Mouse (Mus musculus): ENCODE measurements around the gene Man1c1. TPM values are rescaled to one million over a fixed set of nuclear protein-coding genes. Genes with fewer than 3 reads are reported as not detected.

Man1c1 gene
- polyA plus RNA-seq, 1 experiment from 2014 or later, result 1.5 TPM

DNA sequence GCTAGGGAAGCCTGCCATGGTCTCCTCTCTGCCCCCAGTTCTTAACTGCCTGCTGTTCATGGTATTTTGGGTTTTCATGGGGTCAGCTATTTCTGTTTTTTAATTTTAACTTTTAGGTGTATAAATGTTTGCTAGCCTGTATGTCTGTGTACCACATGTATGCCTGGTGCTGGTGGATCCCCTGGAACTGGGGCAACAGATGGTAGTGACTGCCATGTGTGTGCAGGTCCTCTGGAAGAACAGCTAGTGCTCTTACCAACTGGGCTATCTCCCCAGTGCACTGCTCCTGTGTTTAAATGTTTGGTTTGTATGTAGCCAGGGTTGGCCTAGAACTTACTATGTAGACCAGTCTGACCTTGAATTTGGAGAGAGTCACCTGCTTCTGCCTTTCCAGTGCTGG lies 184.8 kb downstream of the Man1c1 start:
- DNase-seq (ENCODE audit: low spot score), result no peak
- H3K27me3 ChIP-seq (ENCODE audit: control insufficient read depth, insufficient read depth, low read length), result no peaks in the 10 kb centered on the region

DNA sequence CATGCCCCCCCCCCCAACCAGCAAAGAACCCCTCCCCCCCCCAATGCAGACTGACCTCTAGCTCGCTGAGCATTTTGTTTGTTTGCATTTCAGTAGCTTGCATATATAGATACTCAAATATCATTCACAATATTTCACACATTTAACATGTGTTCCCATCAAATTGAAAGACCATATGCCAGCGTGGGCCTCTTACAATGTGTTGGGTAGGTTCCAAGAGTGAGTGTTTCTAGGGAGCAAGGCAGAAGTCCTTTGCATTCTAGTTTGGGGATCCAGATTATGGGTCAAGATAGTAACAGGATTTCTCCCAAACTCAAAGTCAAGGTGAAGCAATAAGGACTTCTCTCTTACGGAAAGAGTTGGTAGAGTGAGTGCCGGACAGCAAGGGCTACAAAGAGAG lies 185.5 kb downstream of the Man1c1 start:
- DNase-seq (ENCODE audit: low spot score) (no peak), ATAC-seq (ENCODE audit: low FRiP score, low TSS enrichment) (no peak)
- H3K4me1 ChIP-seq (replicated peaks; ENCODE audit: control insufficient read depth, insufficient read depth), result 0 out of 2 replicates have a peak, but pooled peaks cover 3% of the 10 kb centered on the region
- H3K9ac ChIP-seq (ENCODE audit: low read length), result no peak overlapping the region
- H3K9me3 ChIP-seq (ENCODE audit: control insufficient read depth, low read length), result no peaks in the 10 kb centered on the region
- H3K27me3 ChIP-seq (ENCODE audit: control insufficient read depth, insufficient read depth, low read length), result no peaks in the 10 kb centered on the region
- no peaks in the 10 kb centered on the region for H3K36me3 ChIP-seq (ENCODE audit: control insufficient read depth, insufficient read depth, low read length)
- WGBS, result 88% methylated on average over 4 of the region's 4 CpGs
- H3K4me3 ChIP-seq (ENCODE audit: low read depth, low read length), result no peak overlapping the region
- no peak for TF ChIP-seq CTCF (IDR thresholded peaks at IDR 0.05; ENCODE audit: low read depth)
- no peak overlapping the region for H3K27ac ChIP-seq (replicated peaks)
- no peak overlapping the region for H3K4me2 ChIP-seq (replicated peaks; ENCODE audit: low read depth)

More for the DNA sequence above, 184.8 kb downstream of the Man1c1 start:
- no peak overlapping the region for H3K4me3 ChIP-seq (ENCODE audit: low read depth, low read length)
- no peak overlapping the region for H3K27ac ChIP-seq (replicated peaks)
- H3K36me3 ChIP-seq (ENCODE audit: control insufficient read depth, insufficient read depth, low read length), result no peaks in the 10 kb centered on the region
- H3K9me3 ChIP-seq (ENCODE audit: control insufficient read depth, low read length), result no peaks in the 10 kb centered on the region
- H3K9ac ChIP-seq (ENCODE audit: low read length), result no peak overlapping the region
- ATAC-seq (ENCODE audit: low FRiP score, low TSS enrichment), result no peak
- no peak overlapping the region for H3K4me2 ChIP-seq (replicated peaks; ENCODE audit: low read depth)
- H3K4me1 ChIP-seq (replicated peaks; ENCODE audit: control insufficient read depth, insufficient read depth), result 0 out of 2 replicates have a peak, but pooled peaks cover 3% of the 10 kb centered on the region
- no peak for TF ChIP-seq CTCF (IDR thresholded peaks at IDR 0.05; ENCODE audit: low read depth)
- no peak for TF ChIP-seq EP300 (optimal IDR thresholded peaks at IDR 0.05)

DNA sequence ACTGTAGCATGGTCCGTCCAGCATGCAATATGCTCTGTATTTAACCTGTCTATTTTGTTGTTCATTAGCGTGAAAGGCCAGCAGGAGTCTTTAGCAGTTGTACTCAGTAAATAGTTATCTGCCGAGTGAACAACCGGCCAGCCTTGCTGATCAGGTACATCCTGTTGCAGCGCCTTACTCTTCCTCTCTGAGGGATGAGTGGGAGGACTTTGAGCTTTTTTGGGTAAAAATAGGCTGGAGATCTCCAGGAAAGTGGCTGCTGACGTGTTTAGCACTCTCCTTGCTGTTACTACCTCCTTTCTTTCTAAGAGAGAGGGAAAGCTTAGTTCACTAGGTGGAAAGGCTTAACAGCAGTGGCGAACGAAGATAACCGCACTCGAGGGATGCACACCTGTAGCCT lies 186.4 kb downstream of the Man1c1 start:
- H3K4me1 ChIP-seq (replicated peaks; ENCODE audit: control insufficient read depth, insufficient read depth), result 0 out of 2 replicates have a peak, but pooled peaks cover 3% of the 10 kb centered on the region
- TF ChIP-seq EP300 (optimal IDR thresholded peaks at IDR 0.05) (no peak), CTCF (IDR thresholded peaks at IDR 0.05; ENCODE audit: low read depth) (no peak)
- H3K9me3 ChIP-seq (ENCODE audit: control insufficient read depth, low read length), result no peaks in the 10 kb centered on the region
- H3K27ac ChIP-seq (replicated peaks), result peak overlapping the region; percentile 67
- DNase-seq (ENCODE audit: low spot score), result no peak
- ATAC-seq (ENCODE audit: low FRiP score, low TSS enrichment), result no peak
- no peaks in the 10 kb centered on the region for H3K36me3 ChIP-seq (ENCODE audit: control insufficient read depth, insufficient read depth, low read length)
- no peaks in the 10 kb centered on the region for H3K27me3 ChIP-seq (ENCODE audit: control insufficient read depth, insufficient read depth, low read length)
- H3K4me2 ChIP-seq (replicated peaks; ENCODE audit: low read depth), result no peak overlapping the region
- no peak overlapping the region for H3K9ac ChIP-seq (ENCODE audit: low read length)
- 87% methylated on average over 10 of the region's 10 CpGs for WGBS
- H3K4me3 ChIP-seq (ENCODE audit: low read depth, low read length), result no peak overlapping the region

DNA sequence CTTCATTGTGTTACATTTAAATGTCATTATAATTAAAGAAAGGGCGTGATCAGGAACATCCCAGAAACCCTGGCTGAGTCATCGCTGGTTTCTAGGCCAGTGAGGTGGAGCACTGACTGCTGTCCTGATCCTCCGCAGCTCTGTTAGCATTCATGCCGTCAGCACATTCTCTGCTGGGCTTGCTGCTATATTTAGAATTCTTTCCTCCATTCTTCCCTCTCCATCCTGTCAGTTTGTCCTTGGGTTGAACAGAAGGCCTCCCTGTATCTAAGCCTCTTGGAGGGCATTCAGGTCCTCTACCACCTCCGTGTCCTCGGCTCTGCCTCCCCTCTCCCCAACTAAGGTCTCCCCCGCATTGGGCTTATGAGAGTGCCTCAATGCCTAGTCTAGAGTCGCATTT lies 187.1 kb downstream of the Man1c1 start:
- H3K4me3 ChIP-seq (ENCODE audit: low read depth, low read length), result no peak overlapping the region
- no peak overlapping the region for H3K4me2 ChIP-seq (replicated peaks; ENCODE audit: low read depth)
- H3K27me3 ChIP-seq (ENCODE audit: control insufficient read depth, insufficient read depth, low read length), result no peaks in the 10 kb centered on the region
- H3K9me3 ChIP-seq (ENCODE audit: control insufficient read depth, low read length), result no peaks in the 10 kb centered on the region
- WGBS, result 46% methylated on average over 8 of the region's 8 CpGs
- no peak overlapping the region for H3K9ac ChIP-seq (ENCODE audit: low read length)
- no peak for TF ChIP-seq CTCF (IDR thresholded peaks at IDR 0.05; ENCODE audit: low read depth)
- no peak for TF ChIP-seq EP300 (optimal IDR thresholded peaks at IDR 0.05)
- ATAC-seq (ENCODE audit: low FRiP score, low TSS enrichment), result peak; percentile 62; the same call in 1 of the 2 replicates
- no peak for DNase-seq (ENCODE audit: low spot score)
- H3K36me3 ChIP-seq (ENCODE audit: control insufficient read depth, insufficient read depth, low read length), result no peaks in the 10 kb centered on the region
- peak overlapping the region; percentile 67 for H3K27ac ChIP-seq (replicated peaks)
- H3K4me1 ChIP-seq (replicated peaks; ENCODE audit: control insufficient read depth, insufficient read depth), result 0 out of 2 replicates have a peak, but pooled peaks cover 3% of the 10 kb centered on the region

DNA sequence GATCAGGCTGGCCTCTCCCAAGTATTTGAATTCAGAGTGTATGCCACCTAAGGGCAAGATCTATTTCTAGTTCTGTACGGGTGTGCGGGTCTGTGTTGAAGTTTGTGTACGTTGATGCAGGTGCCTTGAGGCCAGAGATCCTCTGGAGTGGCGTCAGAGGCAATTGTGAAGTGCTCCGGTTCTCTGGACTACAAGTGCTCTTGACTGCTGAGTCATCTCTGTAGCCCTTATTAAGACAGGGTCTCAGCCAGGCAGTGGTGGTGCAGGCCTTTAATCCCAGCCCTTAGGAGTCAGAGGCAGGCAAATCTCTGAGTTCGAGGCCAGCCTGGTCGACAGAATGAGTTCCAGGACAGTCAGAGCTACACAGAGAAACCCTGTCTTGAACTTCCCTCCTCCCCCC lies 188.5 kb downstream of the Man1c1 start:
- 0 out of 2 replicates have a peak, but pooled peaks cover 5% of the 10 kb centered on the region for H3K4me1 ChIP-seq (replicated peaks; ENCODE audit: control insufficient read depth, insufficient read depth)
- DNase-seq (ENCODE audit: low spot score) (no peak), ATAC-seq (ENCODE audit: low FRiP score, low TSS enrichment) (no peak)
- no peaks in the 10 kb centered on the region for H3K9me3 ChIP-seq (ENCODE audit: control insufficient read depth, low read length)
- H3K27me3 ChIP-seq (ENCODE audit: control insufficient read depth, insufficient read depth, low read length), result no peaks in the 10 kb centered on the region
- 72% methylated on average over 7 of the region's 7 CpGs for WGBS
- H3K27ac ChIP-seq (replicated peaks), result no peak overlapping the region
- H3K36me3 ChIP-seq (ENCODE audit: control insufficient read depth, insufficient read depth, low read length), result no peaks in the 10 kb centered on the region
- H3K4me3 ChIP-seq (ENCODE audit: low read depth, low read length), result no peak overlapping the region
- no peak for TF ChIP-seq CTCF (IDR thresholded peaks at IDR 0.05; ENCODE audit: low read depth)
- TF ChIP-seq EP300 (optimal IDR thresholded peaks at IDR 0.05), result no peak
- no peak overlapping the region for H3K4me2 ChIP-seq (replicated peaks; ENCODE audit: low read depth)
- no peak overlapping the region for H3K9ac ChIP-seq (ENCODE audit: low read length)

DNA sequence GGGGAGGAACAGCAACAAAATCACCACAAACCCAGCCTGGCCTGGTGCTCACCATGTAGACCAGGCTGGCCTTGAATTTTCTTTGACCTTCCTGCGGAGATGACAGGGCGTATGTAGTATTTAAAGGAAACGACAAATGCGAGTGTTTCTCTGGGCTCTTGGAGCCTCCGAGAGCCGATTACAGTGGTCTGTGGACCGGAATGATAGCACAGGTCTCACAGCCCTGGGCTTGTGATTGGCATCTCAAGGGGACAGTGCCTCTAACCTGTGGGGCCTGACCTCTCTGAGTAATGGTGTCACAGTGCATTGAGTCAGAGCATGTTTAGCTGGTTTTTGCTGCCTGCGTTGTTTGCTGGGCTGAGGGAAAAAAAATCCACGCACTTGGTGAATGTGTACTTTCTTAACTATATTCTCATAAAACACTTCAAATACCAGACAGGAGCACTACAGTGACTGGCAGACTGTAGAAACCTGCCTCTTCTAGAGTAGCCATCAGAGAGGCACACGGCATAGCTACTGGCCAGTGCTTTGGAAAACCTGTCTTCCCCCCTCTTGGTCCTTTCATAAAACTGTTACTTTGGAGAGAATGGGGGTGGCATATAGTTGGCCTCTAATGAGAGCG lies 189.7 kb downstream of the Man1c1 start:
- no peak overlapping the region for H3K4me3 ChIP-seq (ENCODE audit: low read depth, low read length)
- H3K4me1 ChIP-seq (replicated peaks; ENCODE audit: control insufficient read depth, insufficient read depth), result 0 out of 2 replicates have a peak, but pooled peaks cover 5% of the 10 kb centered on the region
- TF ChIP-seq CTCF (IDR thresholded peaks at IDR 0.05; ENCODE audit: low read depth) (no peak), EP300 (optimal IDR thresholded peaks at IDR 0.05) (no peak)
- DNase-seq (ENCODE audit: low spot score) (no peak), ATAC-seq (ENCODE audit: low FRiP score, low TSS enrichment) (no peak)
- peak overlapping the region; percentile 35; the same call in 1 of the 2 replicates for H3K27ac ChIP-seq (replicated peaks)
- no peaks in the 10 kb centered on the region for H3K9me3 ChIP-seq (ENCODE audit: control insufficient read depth, low read length)
- H3K27me3 ChIP-seq (ENCODE audit: control insufficient read depth, insufficient read depth, low read length), result no peaks in the 10 kb centered on the region
- WGBS, result 80% methylated on average over 11 of the region's 11 CpGs
- H3K4me2 ChIP-seq (replicated peaks; ENCODE audit: low read depth), result no peak overlapping the region
- no peaks in the 10 kb centered on the region for H3K36me3 ChIP-seq (ENCODE audit: control insufficient read depth, insufficient read depth, low read length)
- H3K9ac ChIP-seq (ENCODE audit: low read length), result no peak overlapping the region
